Mouse (Mus musculus) lung, embryonic 16.5 days (tissue): ENCODE data around the gene Ddx1. TPM values are rescaled to one million over a fixed set of nuclear protein-coding genes. Genes with fewer than 3 reads are reported as not detected.
"Not testable (repeated sequence)": the region's sequence is repeated elsewhere in the genome, so short reads cannot be mapped to it uniquely, and the experiment has no call there.

Source experiments
- ATAC-seq: fragments of 200-750 bp; cut with Nextera tagmentation; 2 replicates; pipeline ENCODE4 v1.8.0; 2017; ENCODE audit warnings: low read depth, mild to moderate bottlenecking, moderate library complexity
- H3K27ac ChIP-seq: fragments of 300-500 bp; sonication (generic); 2 replicates; pipeline ENCODE4 v1.5.1; 2014; ENCODE audit warnings: mild to moderate bottlenecking, control low read depth, low read length
- H3K27me3 ChIP-seq: fragments of 300-500 bp; sonication (generic); 2 replicates; pipeline ENCODE4 v1.6.1; 2014; ENCODE audit warnings: low read depth, low read length, mixed read lengths; ENCODE audit not compliant: control insufficient read depth, insufficient read depth
- H3K36me3 ChIP-seq: fragments of 300-500 bp; sonication (generic); 2 replicates; pipeline ENCODE4 v1.6.1; 2014; ENCODE audit warnings: low read length; ENCODE audit not compliant: control insufficient read depth, insufficient read depth
- H3K4me1 ChIP-seq: fragments of 300-500 bp; sonication (generic); replicated peaks from 2 replicates; pipeline ENCODE4 v1.6.1; 2014; ENCODE audit warnings: low read length, mixed read lengths; ENCODE audit not compliant: control insufficient read depth, insufficient read depth
- H3K4me2 ChIP-seq: fragments of 300-500 bp; sonication (generic); 2 replicates; pipeline ENCODE4 v1.6.1; 2014; ENCODE audit warnings: low read depth, low read length, control low read depth
- H3K4me3 ChIP-seq: fragments of 300-500 bp; sonication (generic); 2 replicates; pipeline ENCODE4 v1.5.1; 2014; ENCODE audit warnings: mild to moderate bottlenecking, low read length, control low read depth
- H3K9ac ChIP-seq: fragments of 300-500 bp; sonication (generic); 2 replicates; pipeline ENCODE4 v1.6.1; 2014; ENCODE audit warnings: low read length, control low read depth
- H3K9me3 ChIP-seq: fragments of 300-500 bp; sonication (generic); 2 replicates; pipeline ENCODE4 v1.6.1; 2016; ENCODE audit warnings: low read length; ENCODE audit not compliant: control insufficient read depth
- WGBS: fragments of 180-500 bp; shearing (Covaris S2); extraction: QIAGEN DNeasy Blood & Tissue Kit; methylation state at CpG from one replicate; pipeline ENCODE4 v1.1.7; 2014; 5-methylcytosine and 5-hydroxymethylcytosine counted together
- polyA plus RNA-seq: library from polyadenylated mRNA; unstranded; fragments of >200 nt; fragmentation: Nextera tagmentation; extraction: Ambion mirVana; gene quantifications from 2 replicates; pipeline ENCODE4 v1.2.1, GENCODE M21; 2015

Ddx1 gene
- polyA plus RNA-seq, 1 experiment from 2014 or later = 131 TPM

GRCm38 (mm10) chr12:13195506-13195905 lies 53.5 kb downstream of the Ddx1 start:
- Histone ChIP-seq H3K27ac (no peak overlapping the region), H3K4me2 (no peak overlapping the region), H3K27me3 (no peaks in the 10 kb centered on the region), H3K4me3 (no peak overlapping the region), H3K9me3 (no peaks in the 10 kb centered on the region), H3K4me1 (no peaks in the 10 kb centered on the region), H3K36me3 (no peaks in the 10 kb centered on the region), H3K9ac (no peak overlapping the region)
- no peak for ATAC-seq

- 24% methylated on average over 11 of the region's 11 CpGs for WGBS
- ATAC-seq = peak; percentile 38; the same call in 1 of the 2 replicates
- H3K4me1 ChIP-seq = peaks cover 11% of the 10 kb centered on the region
- H3K4me3 ChIP-seq = no peak overlapping the region
- no peaks in the 10 kb centered on the region for H3K36me3 ChIP-seq
- no peaks in the 10 kb centered on the region for H3K27me3 ChIP-seq
- H3K4me2 ChIP-seq = no peak overlapping the region
- H3K9me3 ChIP-seq = no peaks in the 10 kb centered on the region
- H3K9ac ChIP-seq = no peak overlapping the region
- no peak overlapping the region for H3K27ac ChIP-seq
Measured at GRCm38 (mm10) chr12:13188059-13188700, 60.8 kb downstream of the Ddx1 start.

- no peaks in the 10 kb centered on the region for H3K27me3 ChIP-seq
- H3K4me2 ChIP-seq = no peak overlapping the region
Measured at GRCm38 (mm10) chr12:13186209-13186608, 62.8 kb downstream of the Ddx1 start.

GRCm38 (mm10) chr12:13184873-13185361 lies 64.1 kb downstream of the Ddx1 start:
- H3K36me3 ChIP-seq = no peaks in the 10 kb centered on the region
- no peaks in the 10 kb centered on the region for H3K27me3 ChIP-seq
- H3K9me3 ChIP-seq = no peaks in the 10 kb centered on the region
- ATAC-seq = peak; percentile 49
- no peak overlapping the region for H3K9ac ChIP-seq
- WGBS = 42% methylated on average over 11 of the region's 11 CpGs
- no peak overlapping the region for H3K4me2 ChIP-seq
- H3K4me1 ChIP-seq = peaks cover 28% of the 10 kb centered on the region
- H3K27ac ChIP-seq = peak overlapping the region; percentile 28; the same call in 1 of the 2 replicates
- H3K4me3 ChIP-seq = no peak overlapping the region

More at GRCm38 (mm10) chr12:13186209-13186608, 62.8 kb downstream of the Ddx1 start:
- no peak overlapping the region for H3K4me3 ChIP-seq
- H3K9me3 ChIP-seq = no peaks in the 10 kb centered on the region
- no peak overlapping the region for H3K9ac ChIP-seq
- ATAC-seq = no peak
- 62% methylated on average over 4 of the region's 4 CpGs for WGBS
- H3K36me3 ChIP-seq = no peaks in the 10 kb centered on the region
- peaks cover 18% of the 10 kb centered on the region for H3K4me1 ChIP-seq
- no peak overlapping the region for H3K27ac ChIP-seq

- not testable (repeated sequence) for H3K27ac ChIP-seq, H3K9ac ChIP-seq, ATAC-seq, H3K9me3 ChIP-seq, H3K36me3 ChIP-seq, H3K4me3 ChIP-seq, H3K27me3 ChIP-seq, H3K4me2 ChIP-seq
- WGBS = 84% methylated on average over 4 of the region's 4 CpGs
- peaks cover 28% of the 10 kb centered on the region for H3K4me1 ChIP-seq
Measured at GRCm38 (mm10) chr12:13184136-13184535, 64.9 kb downstream of the Ddx1 start.

- Histone ChIP-seq H3K9ac (no peak overlapping the region), H3K27ac (no peak overlapping the region), H3K27me3 (no peaks in the 10 kb centered on the region), H3K9me3 (no peaks in the 10 kb centered on the region), H3K4me3 (no peak overlapping the region), H3K36me3 (no peaks in the 10 kb centered on the region), H3K4me1 (peaks cover 23% of the 10 kb centered on the region), H3K4me2 (no peak overlapping the region)
- no peak for ATAC-seq
- WGBS = 60% methylated on average over 8 of the region's 8 CpGs
Measured at GRCm38 (mm10) chr12:13182220-13182619, 66.8 kb downstream of the Ddx1 start.

- no peaks in the 10 kb centered on the region for H3K36me3 ChIP-seq
- ATAC-seq = no peak
- H3K27me3 ChIP-seq = no peaks in the 10 kb centered on the region
- H3K4me3 ChIP-seq = no peak overlapping the region
- H3K27ac ChIP-seq = no peak overlapping the region
- H3K4me1 ChIP-seq = peaks cover 23% of the 10 kb centered on the region
- H3K4me2 ChIP-seq = no peak overlapping the region
- WGBS = 73% methylated on average over 6 of the region's 6 CpGs
- no peak overlapping the region for H3K9ac ChIP-seq
- H3K9me3 ChIP-seq = no peaks in the 10 kb centered on the region
Measured at GRCm38 (mm10) chr12:13181721-13182120, 67.3 kb downstream of the Ddx1 start.

GRCm38 (mm10) chr12:13180715-13181335 lies 68.2 kb downstream of the Ddx1 start:
- Histone ChIP-seq H3K27ac (no peak overlapping the region), H3K4me1 (peaks cover 23% of the 10 kb centered on the region), H3K36me3 (no peaks in the 10 kb centered on the region), H3K9me3 (no peaks in the 10 kb centered on the region), H3K4me2 (no peak overlapping the region), H3K4me3 (no peak overlapping the region), H3K27me3 (no peaks in the 10 kb centered on the region), H3K9ac (no peak overlapping the region)
- 11% methylated on average over 9 of the region's 9 CpGs for WGBS
- peak; percentile 53; the same call in 1 of the 2 replicates for ATAC-seq

GRCm38 (mm10) chr12:13180332-13180714 lies 68.7 kb downstream of the Ddx1 start:
- H3K27me3 ChIP-seq = no peaks in the 10 kb centered on the region
- no peak overlapping the region for H3K4me3 ChIP-seq
- H3K9me3 ChIP-seq = no peaks in the 10 kb centered on the region
- no peak overlapping the region for H3K4me2 ChIP-seq
- no peak overlapping the region for H3K9ac ChIP-seq
- H3K36me3 ChIP-seq = no peaks in the 10 kb centered on the region
- no peak overlapping the region for H3K27ac ChIP-seq
- H3K4me1 ChIP-seq = peaks cover 23% of the 10 kb centered on the region
- ATAC-seq = no peak
